Mouse (Mus musculus) lung, embryonic 15.5 days (tissue): ENCODE measurements at regions not wholly inside any gene's neighbourhood (a gene's known extent, or its start where the extent isn't known, plus 50 kb on each side); places are given as distances from the start of the nearest gene placed in this dataset.

Experiments used
- ATAC-seq: fragments of 200-750 bp; cut with Nextera tagmentation; 2 replicates; pipeline ENCODE4 v1.8.0; 2017; ENCODE audit warnings: moderate number of reproducible peaks, borderline replicate concordance; ENCODE audit not compliant: low FRiP score, low TSS enrichment; ENCODE audit errors: extremely low read depth
- H3K27ac ChIP-seq: fragments of 300-500 bp; sonication (generic); 2 replicates; pipeline ENCODE4 v1.5.1; 2015; ENCODE audit warnings: moderate library complexity, mild to moderate bottlenecking, inconsistent platforms
- H3K27me3 ChIP-seq: fragments of 300-500 bp; sonication (generic); 2 replicates; pipeline ENCODE4 v1.6.1; 2015; ENCODE audit warnings: inconsistent platforms
- H3K36me3 ChIP-seq: fragments of 300-500 bp; sonication (generic); 2 replicates; pipeline ENCODE4 v1.6.1; 2015; ENCODE audit warnings: inconsistent platforms
- H3K4me1 ChIP-seq: fragments of 300-500 bp; sonication (generic); 2 replicates; pipeline ENCODE4 v1.6.1; 2015; ENCODE audit warnings: inconsistent platforms
- H3K4me2 ChIP-seq: fragments of 300-500 bp; sonication (generic); 2 replicates; pipeline ENCODE4 v1.6.1; 2015; ENCODE audit warnings: inconsistent platforms, mild to moderate bottlenecking, moderate library complexity
- H3K4me3 ChIP-seq: fragments of 300-500 bp; sonication (generic); 2 replicates; pipeline ENCODE4 v1.5.1; 2015; ENCODE audit warnings: mild to moderate bottlenecking, inconsistent platforms
- H3K9ac ChIP-seq: fragments of 300-500 bp; sonication (generic); 2 replicates; pipeline ENCODE4 v1.6.1; 2015; ENCODE audit warnings: inconsistent platforms
- H3K9me3 ChIP-seq: fragments of 300-500 bp; sonication (generic); 2 replicates; pipeline ENCODE4 v1.6.1; 2016; ENCODE audit warnings: inconsistent platforms
- WGBS: fragments of 180-500 bp; shearing (Covaris S2); methylation state at CpG from one replicate; pipeline ENCODE4 v1.1.7; 2015; 5-methylcytosine and 5-hydroxymethylcytosine counted together

GRCm38 (mm10) chr12:59582587-59582986, 363.1 kb upstream of the Fbxo33 start:
- 61% methylated on average over 1 of the region's 1 CpGs for WGBS

GRCm38 (mm10) chr12:59579694-59580093, 360.2 kb upstream of the Fbxo33 start:
- H3K27me3 ChIP-seq = no peaks in the 10 kb centered on the region
- no peaks in the 10 kb centered on the region for H3K9me3 ChIP-seq
- no peak overlapping the region for H3K4me3 ChIP-seq
- H3K36me3 ChIP-seq = no peaks in the 10 kb centered on the region
- H3K4me2 ChIP-seq = no peak overlapping the region
- 80% methylated on average over 5 of the region's 5 CpGs for WGBS
- H3K4me1 ChIP-seq = no peaks in the 10 kb centered on the region
- H3K9ac ChIP-seq = no peak overlapping the region
- no peak overlapping the region for H3K27ac ChIP-seq
- ATAC-seq = no peak

More at GRCm38 (mm10) chr12:59582587-59582986, 363.1 kb upstream of the Fbxo33 start:
- Histone ChIP-seq H3K4me2 (no peak overlapping the region), H3K36me3 (no peaks in the 10 kb centered on the region), H3K9me3 (no peaks in the 10 kb centered on the region), H3K27ac (no peak overlapping the region), H3K4me1 (no peaks in the 10 kb centered on the region), H3K9ac (no peak overlapping the region), H3K4me3 (no peak overlapping the region), H3K27me3 (no peaks in the 10 kb centered on the region)
- no peak for ATAC-seq

GRCm38 (mm10) chr12:59563960-59564359, 344.4 kb upstream of the Fbxo33 start:
- ATAC-seq = no peak
- H3K36me3 ChIP-seq = no peaks in the 10 kb centered on the region
- no peaks in the 10 kb centered on the region for H3K27me3 ChIP-seq
- no peaks in the 10 kb centered on the region for H3K9me3 ChIP-seq
- H3K27ac ChIP-seq = no peak overlapping the region
- no peak overlapping the region for H3K4me2 ChIP-seq
- H3K4me1 ChIP-seq = no peaks in the 10 kb centered on the region
- no peak overlapping the region for H3K9ac ChIP-seq
- 79% methylated on average over 3 of the region's 3 CpGs for WGBS
- no peak overlapping the region for H3K4me3 ChIP-seq

GRCm38 (mm10) chr12:59539788-59540187, 320.3 kb upstream of the Fbxo33 start:
- H3K27ac ChIP-seq = no peak overlapping the region
- ATAC-seq = no peak
- 73% methylated on average over 2 of the region's 2 CpGs for WGBS
- no peaks in the 10 kb centered on the region for H3K27me3 ChIP-seq
- no peaks in the 10 kb centered on the region for H3K4me1 ChIP-seq
- no peak overlapping the region for H3K4me2 ChIP-seq
- no peak overlapping the region for H3K4me3 ChIP-seq
- no peaks in the 10 kb centered on the region for H3K36me3 ChIP-seq
- no peaks in the 10 kb centered on the region for H3K9me3 ChIP-seq
- H3K9ac ChIP-seq = no peak overlapping the region

GRCm38 (mm10) chr12:59530521-59530920, 311.0 kb upstream of the Fbxo33 start:
- Histone ChIP-seq H3K27ac (no peak overlapping the region), H3K9me3 (no peaks in the 10 kb centered on the region), H3K27me3 (no peaks in the 10 kb centered on the region), H3K36me3 (no peaks in the 10 kb centered on the region), H3K9ac (no peak overlapping the region), H3K4me1 (no peaks in the 10 kb centered on the region), H3K4me2 (no peak overlapping the region), H3K4me3 (no peak overlapping the region)
- no peak for ATAC-seq
- 73% methylated on average over 4 of the region's 4 CpGs for WGBS

GRCm38 (mm10) chr12:59523368-59523767, 303.8 kb upstream of the Fbxo33 start:
- no peak overlapping the region for H3K4me3 ChIP-seq
- no peaks in the 10 kb centered on the region for H3K4me1 ChIP-seq
- H3K36me3 ChIP-seq = no peaks in the 10 kb centered on the region
- H3K9me3 ChIP-seq = no peaks in the 10 kb centered on the region
- H3K4me2 ChIP-seq = no peak overlapping the region
- no peak overlapping the region for H3K9ac ChIP-seq
- WGBS = 81% methylated on average over 2 of the region's 2 CpGs
- H3K27ac ChIP-seq = no peak overlapping the region
- H3K27me3 ChIP-seq = no peaks in the 10 kb centered on the region
- ATAC-seq = no peak

- no peak overlapping the region for H3K9ac ChIP-seq
Measured at GRCm38 (mm10) chr12:59521946-59522345, 302.4 kb upstream of the Fbxo33 start.

GRCm38 (mm10) chr12:59509857-59510256, 290.3 kb upstream of the Fbxo33 start:
- Histone ChIP-seq H3K4me2 (no peak overlapping the region), H3K4me3 (no peak overlapping the region)
- 79% methylated on average over 4 of the region's 4 CpGs for WGBS

More at GRCm38 (mm10) chr12:59521946-59522345, 302.4 kb upstream of the Fbxo33 start:
- Histone ChIP-seq H3K9me3 (no peaks in the 10 kb centered on the region), H3K4me3 (no peak overlapping the region), H3K27me3 (no peaks in the 10 kb centered on the region), H3K4me2 (no peak overlapping the region), H3K36me3 (no peaks in the 10 kb centered on the region), H3K4me1 (no peaks in the 10 kb centered on the region), H3K27ac (no peak overlapping the region)
- ATAC-seq = no peak
- 84% methylated on average over 3 of the region's 3 CpGs for WGBS

GRCm38 (mm10) chr12:59509175-59509574, 289.6 kb upstream of the Fbxo33 start:
- Histone ChIP-seq H3K4me1 (no peaks in the 10 kb centered on the region), H3K4me2 (no peak overlapping the region), H3K27me3 (no peaks in the 10 kb centered on the region), H3K4me3 (no peak overlapping the region), H3K36me3 (no peaks in the 10 kb centered on the region), H3K27ac (no peak overlapping the region), H3K9me3 (no peaks in the 10 kb centered on the region), H3K9ac (no peak overlapping the region)
- no peak for ATAC-seq
- 71% methylated on average over 2 of the region's 2 CpGs for WGBS

More at GRCm38 (mm10) chr12:59509857-59510256, 290.3 kb upstream of the Fbxo33 start:
- no peaks in the 10 kb centered on the region for H3K4me1 ChIP-seq
- H3K9ac ChIP-seq = no peak overlapping the region
- H3K27ac ChIP-seq = no peak overlapping the region
- H3K36me3 ChIP-seq = no peaks in the 10 kb centered on the region
- no peaks in the 10 kb centered on the region for H3K27me3 ChIP-seq
- ATAC-seq = no peak
- H3K9me3 ChIP-seq = no peaks in the 10 kb centered on the region

GRCm38 (mm10) chr12:59507431-59507830, 287.9 kb upstream of the Fbxo33 start:
- no peak for ATAC-seq
- no peaks in the 10 kb centered on the region for H3K36me3 ChIP-seq
- no peak overlapping the region for H3K9ac ChIP-seq
- no peak overlapping the region for H3K27ac ChIP-seq
- 44% methylated on average over 1 of the region's 1 CpGs for WGBS
- no peak overlapping the region for H3K4me2 ChIP-seq
- H3K27me3 ChIP-seq = no peaks in the 10 kb centered on the region
- H3K9me3 ChIP-seq = no peaks in the 10 kb centered on the region
- H3K4me1 ChIP-seq = no peaks in the 10 kb centered on the region
- no peak overlapping the region for H3K4me3 ChIP-seq

GRCm38 (mm10) chr12:59497434-59497833, 277.9 kb upstream of the Fbxo33 start:
- Histone ChIP-seq H3K9me3 (no peaks in the 10 kb centered on the region), H3K27me3 (no peaks in the 10 kb centered on the region), H3K4me2 (no peak overlapping the region), H3K36me3 (no peaks in the 10 kb centered on the region), H3K27ac (no peak overlapping the region), H3K9ac (no peak overlapping the region), H3K4me3 (no peak overlapping the region), H3K4me1 (no peaks in the 10 kb centered on the region)
- 91% methylated on average over 1 of the region's 1 CpGs for WGBS
- ATAC-seq = no peak

GRCm38 (mm10) chr12:59488019-59488418, 268.5 kb upstream of the Fbxo33 start:
- Histone ChIP-seq H3K4me1 (no peaks in the 10 kb centered on the region), H3K9ac (no peak overlapping the region), H3K27me3 (no peaks in the 10 kb centered on the region), H3K36me3 (no peaks in the 10 kb centered on the region), H3K27ac (no peak overlapping the region), H3K4me3 (no peak overlapping the region), H3K9me3 (no peaks in the 10 kb centered on the region), H3K4me2 (no peak overlapping the region)
- no peak for ATAC-seq
- WGBS = 70% methylated on average over 6 of the region's 6 CpGs

- no peak overlapping the region for H3K4me3 ChIP-seq
- no peak for ATAC-seq
- H3K4me2 ChIP-seq = no peak overlapping the region
- no peak overlapping the region for H3K9ac ChIP-seq
- no peaks in the 10 kb centered on the region for H3K4me1 ChIP-seq
- H3K27ac ChIP-seq = no peak overlapping the region
- H3K36me3 ChIP-seq = no peaks in the 10 kb centered on the region
- no peaks in the 10 kb centered on the region for H3K9me3 ChIP-seq
- WGBS = 94% methylated on average over 1 of the region's 1 CpGs
- no peaks in the 10 kb centered on the region for H3K27me3 ChIP-seq
Measured at GRCm38 (mm10) chr12:59487507-59487906, 268.0 kb upstream of the Fbxo33 start.
